Mouse (Mus musculus): ENCODE results near the gene Calcb. TPM values are rescaled to one million over a fixed set of nuclear protein-coding genes. Genes with fewer than 3 reads are reported as not detected.
"Not testable (repeated sequence)": the region's sequence is repeated elsewhere in the genome, so short reads cannot be mapped to it uniquely, and the experiment has no call there.

Calcb gene
- polyA plus RNA-seq, 1 experiment from 2014 or later, result 0.36 TPM

GRCm38 (mm10) chr7:114719381-114720131 is 1.1 kb downstream of the Calcb start:
- H3K27ac ChIP-seq (ENCODE audit: low read length), result no peak overlapping the region
- ATAC-seq (ENCODE audit: low read depth), result peak; percentile 47; the same call in 1 of the 2 replicates
- no peaks in the 10 kb centered on the region; the same call in 1 of the 2 replicates for H3K4me1 ChIP-seq (replicated peaks; ENCODE audit: control insufficient read depth, insufficient read depth, low read length)
- WGBS, result 5% methylated on average over 17 of the region's 17 CpGs
- H3K4me2 ChIP-seq (ENCODE audit: low read depth, low read length), result peak overlapping the region; percentile 35
- H3K27me3 ChIP-seq (ENCODE audit: control insufficient read depth, insufficient read depth, low read depth, low read length), result peaks cover 31% of the 10 kb centered on the region
- H3K9ac ChIP-seq (ENCODE audit: low read length), result no peak overlapping the region
- no peaks in the 10 kb centered on the region for H3K9me3 ChIP-seq (ENCODE audit: control insufficient read depth, low read length)
- H3K4me3 ChIP-seq (ENCODE audit: low read length), result peak overlapping the region; percentile 12
- no peaks in the 10 kb centered on the region for H3K36me3 ChIP-seq (ENCODE audit: control insufficient read depth, insufficient read depth, low read length)

- not testable (repeated sequence) for H3K27me3 ChIP-seq (ENCODE audit: control insufficient read depth, insufficient read depth, low read depth, low read length); H3K9ac ChIP-seq (ENCODE audit: low read length); H3K9me3 ChIP-seq (ENCODE audit: control insufficient read depth, low read length); H3K27ac ChIP-seq (ENCODE audit: low read length); ATAC-seq (ENCODE audit: low read depth); H3K4me3 ChIP-seq (ENCODE audit: low read length); H3K4me2 ChIP-seq (ENCODE audit: low read depth, low read length); H3K4me1 ChIP-seq (replicated peaks; ENCODE audit: control insufficient read depth, insufficient read depth, low read length); H3K36me3 ChIP-seq (ENCODE audit: control insufficient read depth, insufficient read depth, low read length)
- WGBS, result 57% methylated on average over 4 of the region's 4 CpGs
Measured at GRCm38 (mm10) chr7:114729696-114730095, 11.3 kb downstream of the Calcb start.

- H3K9me3 ChIP-seq (ENCODE audit: control insufficient read depth, low read length), result no peaks in the 10 kb centered on the region
- H3K27ac ChIP-seq (ENCODE audit: low read length), result no peak overlapping the region
- no peak overlapping the region for H3K4me3 ChIP-seq (ENCODE audit: low read length)
- 71% methylated on average over 6 of the region's 6 CpGs for WGBS
- no peaks in the 10 kb centered on the region for H3K4me1 ChIP-seq (replicated peaks; ENCODE audit: control insufficient read depth, insufficient read depth, low read length)
- H3K9ac ChIP-seq (ENCODE audit: low read length), result no peak overlapping the region
- no peaks in the 10 kb centered on the region for H3K36me3 ChIP-seq (ENCODE audit: control insufficient read depth, insufficient read depth, low read length)
- no peaks in the 10 kb centered on the region for H3K27me3 ChIP-seq (ENCODE audit: control insufficient read depth, insufficient read depth, low read depth, low read length)
- H3K4me2 ChIP-seq (ENCODE audit: low read depth, low read length), result no peak overlapping the region
- ATAC-seq (ENCODE audit: low read depth), result no peak
Measured at GRCm38 (mm10) chr7:114731175-114731574, 12.7 kb downstream of the Calcb start.

- H3K27me3 ChIP-seq (ENCODE audit: control insufficient read depth, insufficient read depth, low read depth, low read length); H3K27ac ChIP-seq (ENCODE audit: low read length); H3K36me3 ChIP-seq (ENCODE audit: control insufficient read depth, insufficient read depth, low read length); H3K9me3 ChIP-seq (ENCODE audit: control insufficient read depth, low read length); ATAC-seq (ENCODE audit: low read depth); H3K4me2 ChIP-seq (ENCODE audit: low read depth, low read length); H3K4me3 ChIP-seq (ENCODE audit: low read length); H3K9ac ChIP-seq (ENCODE audit: low read length); H3K4me1 ChIP-seq (replicated peaks; ENCODE audit: control insufficient read depth, insufficient read depth, low read length): not testable (repeated sequence)
- WGBS, result 31% methylated on average over 4 of the region's 4 CpGs
Measured at GRCm38 (mm10) chr7:114731700-114732099, 13.3 kb downstream of the Calcb start.

GRCm38 (mm10) chr7:114736256-114736655 is 17.8 kb downstream of the Calcb start:
- no peak overlapping the region for H3K9ac ChIP-seq (ENCODE audit: low read length)
- WGBS, result 81% methylated on average over 5 of the region's 5 CpGs
- no peaks in the 10 kb centered on the region for H3K27me3 ChIP-seq (ENCODE audit: control insufficient read depth, insufficient read depth, low read depth, low read length)
- ATAC-seq (ENCODE audit: low read depth), result no peak
- no peak overlapping the region for H3K4me3 ChIP-seq (ENCODE audit: low read length)
- H3K36me3 ChIP-seq (ENCODE audit: control insufficient read depth, insufficient read depth, low read length), result no peaks in the 10 kb centered on the region
- no peaks in the 10 kb centered on the region for H3K4me1 ChIP-seq (replicated peaks; ENCODE audit: control insufficient read depth, insufficient read depth, low read length)
- no peaks in the 10 kb centered on the region for H3K9me3 ChIP-seq (ENCODE audit: control insufficient read depth, low read length)
- H3K27ac ChIP-seq (ENCODE audit: low read length), result no peak overlapping the region
- no peak overlapping the region for H3K4me2 ChIP-seq (ENCODE audit: low read depth, low read length)

- no peaks in the 10 kb centered on the region for H3K27me3 ChIP-seq (ENCODE audit: control insufficient read depth, insufficient read depth, low read depth, low read length)
- H3K4me3 ChIP-seq (ENCODE audit: low read length), result no peak overlapping the region
- H3K27ac ChIP-seq (ENCODE audit: low read length), result no peak overlapping the region
- H3K4me2 ChIP-seq (ENCODE audit: low read depth, low read length), result no peak overlapping the region
- H3K4me1 ChIP-seq (replicated peaks; ENCODE audit: control insufficient read depth, insufficient read depth, low read length), result no peaks in the 10 kb centered on the region
- no peaks in the 10 kb centered on the region for H3K36me3 ChIP-seq (ENCODE audit: control insufficient read depth, insufficient read depth, low read length)
- H3K9me3 ChIP-seq (ENCODE audit: control insufficient read depth, low read length), result no peaks in the 10 kb centered on the region
- no peak overlapping the region for H3K9ac ChIP-seq (ENCODE audit: low read length)
- no peak for ATAC-seq (ENCODE audit: low read depth)
Measured at GRCm38 (mm10) chr7:114738166-114738565, 19.7 kb downstream of the Calcb start.

GRCm38 (mm10) chr7:114740360-114741165 is 22.1 kb downstream of the Calcb start:
- 51% methylated on average over 6 of the region's 6 CpGs for WGBS
- H3K9ac ChIP-seq (ENCODE audit: low read length), result no peak overlapping the region
- H3K4me3 ChIP-seq (ENCODE audit: low read length), result no peak overlapping the region
- no peak overlapping the region for H3K27ac ChIP-seq (ENCODE audit: low read length)
- no peak overlapping the region for H3K4me2 ChIP-seq (ENCODE audit: low read depth, low read length)
- H3K9me3 ChIP-seq (ENCODE audit: control insufficient read depth, low read length), result no peaks in the 10 kb centered on the region
- no peaks in the 10 kb centered on the region for H3K36me3 ChIP-seq (ENCODE audit: control insufficient read depth, insufficient read depth, low read length)
- no peaks in the 10 kb centered on the region; the same call in 1 of the 2 replicates for H3K27me3 ChIP-seq (ENCODE audit: control insufficient read depth, insufficient read depth, low read depth, low read length)
- ATAC-seq (ENCODE audit: low read depth), result no peak
- peaks cover 2% of the 10 kb centered on the region for H3K4me1 ChIP-seq (replicated peaks; ENCODE audit: control insufficient read depth, insufficient read depth, low read length)

- Histone ChIP-seq H3K4me3 (ENCODE audit: low read length) (no peak within 1 kb of the TSS), H3K27ac (ENCODE audit: low read length) (no peak within 1 kb of the TSS), H3K9ac (ENCODE audit: low read length) (no peak within 1 kb of the TSS), H3K4me2 (ENCODE audit: low read depth, low read length) (no peak within 1 kb of the TSS), H3K4me1 (replicated peaks; ENCODE audit: control insufficient read depth, insufficient read depth, low read length) (peaks cover 4% of the 10 kb centered on the region), H3K36me3 (ENCODE audit: control insufficient read depth, insufficient read depth, low read length) (no peaks in the 10 kb centered on the region), H3K9me3 (ENCODE audit: control insufficient read depth, low read length) (no peaks in the 10 kb centered on the region), H3K27me3 (ENCODE audit: control insufficient read depth, insufficient read depth, low read depth, low read length) (no peaks in the 10 kb centered on the region; the same call in none of the 2 replicates)
- 67% methylated on average over 5 of the region's 5 CpGs for whole genome bisulfite sequencing
- ATAC-seq (ENCODE audit: low read depth), result no peak
Measured at GRCm38 (mm10) chr7:114743022-114743780, 24.8 kb downstream of the Calcb start, which contains the start of gene Insc. TSS of gene Insc (plus strand) at chr7:114743694.

Measured in lung, embryonic 16.5 days (tissue).